Mouse (Mus musculus) inflammation-experienced regulatory T-cells, adult 6 months (primary cell): ENCODE measurements around the gene Satb1. TPM values are rescaled to one million over a fixed set of nuclear protein-coding genes. Genes with fewer than 3 reads are reported as not detected.

Experiments used
- ATAC-seq: one replicate; pipeline ENCODE4 v1.8.0; 2017
- polyA plus RNA-seq, 3 experiments: library from polyadenylated mRNA; unstranded; fragments of 100-300 nt; shearing (Covaris generic); gene quantifications; one replicate each; pipeline ENCODE4 v1.2.1; 2017

Satb1 gene
- polyA plus RNA-seq, 3 experiments from 2014 or later, result 17.0 to 63.3 (median 36.8) TPM

GRCm38 (mm10) chr17:51775070-51775881 lies 57.8 kb downstream of the Satb1 start:
- ATAC-seq, result no peak

- peak; percentile 49 for ATAC-seq
Measured at GRCm38 (mm10) chr17:51763600-51763999, 69.5 kb downstream of the Satb1 start.

GRCm38 (mm10) chr17:51762503-51762902 lies 70.6 kb downstream of the Satb1 start:
- ATAC-seq, result peak; percentile 69

- ATAC-seq, result no peak
Measured at GRCm38 (mm10) chr17:51760997-51761655, 72.0 kb downstream of the Satb1 start.

DNA sequence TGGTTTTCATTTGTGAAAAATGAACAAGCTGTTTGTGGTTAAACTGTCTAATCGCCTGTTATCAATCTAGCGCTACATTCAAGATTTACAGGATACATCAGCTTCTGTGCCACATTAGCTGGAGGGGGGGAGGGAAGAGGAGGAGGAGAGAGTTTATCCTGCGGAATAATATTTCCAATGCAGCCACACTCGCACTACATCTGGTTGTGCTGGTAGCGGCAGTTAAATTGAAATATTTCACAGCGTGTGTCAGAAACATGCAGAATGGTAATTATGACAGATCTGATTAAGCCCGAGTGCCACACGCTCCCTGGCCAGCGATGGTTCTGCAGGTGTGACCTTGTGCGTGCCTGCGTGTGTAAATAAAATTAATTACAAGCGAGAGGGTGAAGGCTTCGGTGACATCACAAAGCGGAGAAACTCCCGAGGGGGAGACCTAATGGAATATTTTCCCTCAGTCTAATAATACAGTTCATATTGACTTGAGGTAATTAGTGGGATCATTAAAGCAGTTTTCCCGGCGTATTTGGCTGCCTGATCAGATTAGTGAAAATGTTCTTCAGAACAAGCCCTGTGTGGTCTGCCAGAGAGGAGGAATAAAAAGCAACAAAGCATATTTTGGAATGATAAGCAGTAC lies 72.7 kb downstream of the Satb1 start:
- no peak for ATAC-seq

- ATAC-seq, result no peak
Measured at GRCm38 (mm10) chr17:51759509-51759908, 73.6 kb downstream of the Satb1 start.

GRCm38 (mm10) chr17:51752142-51752541 lies 80.9 kb downstream of the Satb1 start:
- ATAC-seq, result no peak

DNA sequence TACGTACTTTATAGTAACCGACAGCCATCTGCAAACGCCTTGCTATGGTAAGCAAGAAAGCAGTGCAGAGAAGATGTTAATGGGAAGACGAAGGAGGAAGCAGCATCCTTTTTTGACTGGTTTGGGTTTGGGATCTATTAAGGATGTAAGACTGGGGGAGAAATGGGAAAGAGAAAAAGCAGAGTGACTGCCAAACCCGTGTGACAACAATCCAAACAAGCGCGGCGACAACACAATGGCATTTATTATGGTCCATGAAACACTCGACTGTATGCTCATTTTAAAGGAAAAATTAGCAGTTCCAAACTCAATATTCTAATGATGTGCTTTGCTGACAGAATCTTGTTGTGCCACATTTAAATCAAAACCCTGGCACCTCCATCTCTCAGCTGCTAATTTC lies 85.9 kb downstream of the Satb1 start:
- ATAC-seq, result no peak

DNA sequence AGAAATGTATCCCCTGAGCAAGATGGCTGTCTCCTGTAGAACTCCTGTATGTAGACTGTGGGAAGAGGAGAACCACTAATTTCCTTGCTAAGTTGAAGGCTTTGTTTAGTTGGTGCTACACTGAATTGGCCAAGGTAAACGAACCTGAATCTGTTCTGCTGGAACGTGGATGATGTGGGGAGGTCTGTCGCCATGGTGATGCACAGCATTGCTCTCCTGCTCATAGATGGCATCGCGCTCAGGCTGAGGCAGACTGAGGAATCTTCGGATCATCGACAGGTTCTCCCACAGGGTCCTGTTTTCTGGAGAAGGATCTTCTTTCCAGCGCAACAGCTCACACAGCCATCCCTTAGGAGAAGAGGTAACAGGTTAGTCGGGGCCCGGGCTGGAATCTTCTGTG lies 90.6 kb downstream of the Satb1 start:
- ATAC-seq, result no peak

GRCm38 (mm10) chr17:51741126-51741525 lies 92.0 kb downstream of the Satb1 start:
- no peak for ATAC-seq

DNA sequence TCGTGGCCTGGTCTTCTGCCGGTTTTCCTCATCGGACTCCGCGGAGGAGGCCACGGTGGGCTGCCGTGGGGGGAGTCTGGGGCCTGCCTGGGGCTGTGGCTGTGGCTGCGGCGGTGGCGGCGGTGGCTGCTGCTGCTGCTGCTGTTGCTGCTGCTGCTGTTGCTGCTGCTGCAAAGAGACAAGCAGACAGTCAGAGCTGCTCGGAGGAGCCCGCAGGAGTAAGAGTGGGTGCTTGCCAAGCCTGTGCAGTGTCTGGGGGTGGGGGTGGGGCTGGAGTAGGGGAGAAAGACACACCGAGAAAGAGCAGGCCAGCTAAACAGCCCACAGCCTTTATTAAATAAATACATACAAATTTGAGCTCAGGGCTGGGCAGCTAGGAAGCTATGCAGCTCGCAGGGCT lies 92.8 kb downstream of the Satb1 start:
- no peak for ATAC-seq

- ATAC-seq, result no peak
Measured at GRCm38 (mm10) chr17:51724486-51724885, 108.6 kb downstream of the Satb1 start.

- ATAC-seq, result no peak
Measured at GRCm38 (mm10) chr17:51695711-51696110, 137.4 kb downstream of the Satb1 start.

GRCm38 (mm10) chr17:51695271-51695670 lies 137.8 kb downstream of the Satb1 start:
- no peak for ATAC-seq

DNA sequence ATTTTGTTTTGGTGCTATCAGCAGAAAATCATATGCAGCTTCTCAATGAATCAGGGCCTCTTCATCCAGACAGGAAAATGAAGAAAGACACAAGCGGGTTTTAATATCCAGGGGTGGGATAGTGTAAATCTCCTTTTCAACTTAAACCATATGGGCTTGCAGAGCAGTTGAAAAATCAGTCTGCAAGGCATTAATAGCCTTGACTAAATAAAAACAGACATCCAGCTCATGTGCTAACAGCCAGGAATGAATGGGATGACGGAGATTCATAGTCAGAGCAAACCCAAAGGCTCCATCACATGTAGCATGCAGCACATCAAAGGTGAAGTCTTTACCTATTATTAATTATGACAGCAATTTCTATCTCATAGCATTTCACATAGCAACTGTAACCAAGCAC lies 142.6 kb downstream of the Satb1 start:
- no peak for ATAC-seq

DNA sequence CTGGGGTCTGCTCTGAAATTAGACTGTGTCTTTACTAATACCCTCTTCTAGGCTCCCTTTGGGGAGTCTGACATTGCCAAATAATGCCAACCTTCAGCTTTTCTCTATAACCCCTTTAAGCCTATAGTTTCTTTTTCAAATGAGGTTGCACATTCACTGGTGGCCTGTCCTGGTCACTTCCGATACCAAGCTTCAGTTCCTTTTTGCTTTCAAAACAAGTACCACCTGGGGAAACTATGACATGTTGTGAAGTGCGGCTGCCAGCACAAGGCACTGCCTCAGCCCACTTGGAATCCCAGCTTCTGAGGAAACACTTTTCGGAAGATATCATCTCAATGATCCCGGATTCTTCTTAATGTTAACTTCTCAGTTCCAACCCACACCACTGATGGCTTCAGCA lies 145.9 kb downstream of the Satb1 start:
- ATAC-seq, result no peak
